Mouse (Mus musculus) frontal cortex, adult 2 months (tissue): ENCODE measurements around the gene Rbpj. TPM values are rescaled to one million over a fixed set of nuclear protein-coding genes. Genes with fewer than 3 reads are reported as not detected.

Experiments
- DNase-seq, 2 experiments: peaks; one replicate each; pipeline ENCODE4 v3.0.0; 2022; ENCODE audit warnings: low spot score in 1 of 2; ENCODE audit errors: extremely low spot score in 1 of 2
- polyA plus RNA-seq: library from polyadenylated mRNA; depleted of rRNA; stranded (reverse); fragments of >200 nt; gene quantifications from 2 replicates; pipeline ENCODE4 v1.2.3, GENCODE M21; 2012; rRNA removed

The Rbpj gene
- 22.2 and 23.0 TPM in 2 replicates for polyA plus RNA-seq

DNA sequence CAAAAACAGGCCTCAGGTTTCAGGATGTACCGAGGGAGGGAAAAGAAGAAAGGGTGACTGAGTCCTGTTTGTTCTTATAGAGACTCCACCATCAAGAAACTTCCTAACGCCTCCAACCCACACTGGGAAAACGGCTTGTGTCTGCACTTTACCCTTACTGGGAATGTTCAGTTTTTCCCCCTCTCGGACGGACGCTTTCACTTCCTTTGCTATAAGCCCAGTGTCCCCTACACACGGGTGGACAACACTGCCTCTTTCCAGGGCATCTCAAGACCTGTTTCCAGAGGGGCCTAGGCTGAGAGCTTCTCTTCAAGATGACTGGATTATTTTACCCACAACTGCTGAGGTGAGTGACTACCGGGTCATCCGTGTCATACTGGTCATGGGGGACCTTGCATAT, at the start of gene Rbpj:
Gene Rbpj (plus strand): TSS at position 270 of the 400 bp plus-strand sequence.
- DNase-seq, result no peak

DNA sequence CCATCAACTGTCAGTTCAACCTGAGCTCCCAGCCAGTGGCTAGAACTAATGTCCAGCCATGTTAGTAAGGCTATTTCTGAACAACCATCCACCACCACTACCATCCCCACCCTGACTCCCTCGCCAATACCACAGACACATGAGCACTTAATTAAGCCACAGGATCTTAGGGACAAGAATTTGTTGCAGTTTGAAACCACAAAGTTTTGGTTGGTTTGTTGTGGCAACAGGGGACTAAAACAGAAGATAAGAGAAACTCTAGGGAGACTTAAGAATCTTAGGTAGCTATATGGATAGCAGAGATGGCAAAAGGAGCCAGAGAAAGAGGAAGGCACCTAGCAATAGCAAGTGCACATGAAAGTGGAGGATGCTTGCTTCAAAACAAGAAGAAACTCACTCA, 45.2 kb upstream of the Rbpj start:
- DNase-seq, result no peak

GRCm38 (mm10) chr5:53421291-53421690, 44.7 kb upstream of the Rbpj start:
- no peak for DNase-seq

DNA sequence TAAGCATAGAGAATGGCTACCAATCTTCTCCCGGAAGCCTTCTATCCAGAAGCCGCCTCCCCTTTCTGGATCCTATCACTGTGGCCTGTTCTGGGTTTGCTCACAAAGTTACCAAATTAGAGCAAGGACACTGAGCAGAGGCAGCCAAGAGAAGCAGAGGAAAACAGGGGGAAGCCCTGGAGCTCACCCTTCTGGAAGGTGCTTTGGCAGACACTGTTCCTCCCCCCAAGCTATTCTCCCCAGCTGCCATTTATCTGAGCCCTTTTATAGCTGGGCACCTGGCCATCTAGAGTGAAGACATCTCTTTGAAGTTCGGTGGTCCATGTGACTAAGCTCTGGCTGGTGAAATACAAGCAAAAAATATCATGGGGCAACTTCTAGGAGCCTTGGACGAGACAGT, 38.5 kb upstream of the Rbpj start:
- DNase-seq, result no peak

DNA sequence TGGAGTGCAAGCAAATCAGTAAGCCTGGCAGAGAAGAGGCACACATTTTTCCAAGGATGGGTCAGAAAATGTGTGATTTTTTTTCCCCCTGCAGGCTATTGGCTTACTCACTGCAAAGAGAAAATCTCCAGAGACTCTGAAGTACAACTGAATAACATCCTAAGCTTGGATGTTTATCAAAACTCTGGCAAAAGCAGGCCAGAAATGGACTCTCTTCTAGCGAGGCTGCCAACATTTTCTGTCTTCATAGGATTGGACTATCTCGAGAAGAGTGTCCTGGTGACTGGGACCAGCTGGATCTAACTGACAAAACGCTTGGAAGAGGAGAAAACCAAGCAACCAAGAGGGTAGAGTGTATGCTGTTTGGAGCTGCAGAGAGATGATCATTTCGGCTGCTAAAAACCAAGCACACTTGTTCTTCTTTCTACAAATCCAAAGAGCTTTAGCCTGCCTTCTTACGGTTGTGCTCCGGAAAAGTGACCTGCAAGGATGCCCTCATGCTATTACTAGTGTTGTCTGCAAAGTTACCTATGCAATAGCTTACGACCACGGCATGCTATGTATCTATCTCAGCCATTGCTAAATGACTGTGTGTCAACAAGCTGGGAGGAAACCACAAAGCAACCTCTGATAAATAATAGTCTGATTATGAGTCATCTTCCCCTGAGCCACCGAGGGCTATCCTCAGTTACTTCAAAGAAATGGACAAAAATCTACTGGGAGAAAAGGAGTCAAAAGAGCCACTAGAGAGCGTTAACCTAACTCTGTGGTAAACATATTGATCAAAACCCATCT, 36.1 kb upstream of the Rbpj start:
- no peak for DNase-seq

DNA sequence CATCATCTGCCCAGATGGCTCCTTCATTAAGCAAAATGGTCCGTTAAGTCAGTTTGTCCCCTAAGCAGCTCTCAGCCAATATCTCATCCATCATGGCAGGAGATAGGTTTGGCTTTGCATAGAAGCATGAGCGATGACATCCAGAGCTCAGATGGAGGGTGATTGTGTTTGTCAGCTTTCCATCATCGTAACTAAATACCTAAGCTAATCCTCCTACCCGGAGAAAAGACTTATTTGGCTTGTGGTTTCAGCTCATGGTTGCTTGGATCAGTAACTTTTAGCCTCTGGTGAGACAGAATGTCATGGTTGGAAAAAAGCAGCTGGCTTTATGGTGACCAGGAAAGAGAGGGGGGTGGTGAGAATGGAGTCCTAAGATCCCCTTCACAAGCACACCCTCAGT, 33.5 kb upstream of the Rbpj start:
- no peak for DNase-seq

DNA sequence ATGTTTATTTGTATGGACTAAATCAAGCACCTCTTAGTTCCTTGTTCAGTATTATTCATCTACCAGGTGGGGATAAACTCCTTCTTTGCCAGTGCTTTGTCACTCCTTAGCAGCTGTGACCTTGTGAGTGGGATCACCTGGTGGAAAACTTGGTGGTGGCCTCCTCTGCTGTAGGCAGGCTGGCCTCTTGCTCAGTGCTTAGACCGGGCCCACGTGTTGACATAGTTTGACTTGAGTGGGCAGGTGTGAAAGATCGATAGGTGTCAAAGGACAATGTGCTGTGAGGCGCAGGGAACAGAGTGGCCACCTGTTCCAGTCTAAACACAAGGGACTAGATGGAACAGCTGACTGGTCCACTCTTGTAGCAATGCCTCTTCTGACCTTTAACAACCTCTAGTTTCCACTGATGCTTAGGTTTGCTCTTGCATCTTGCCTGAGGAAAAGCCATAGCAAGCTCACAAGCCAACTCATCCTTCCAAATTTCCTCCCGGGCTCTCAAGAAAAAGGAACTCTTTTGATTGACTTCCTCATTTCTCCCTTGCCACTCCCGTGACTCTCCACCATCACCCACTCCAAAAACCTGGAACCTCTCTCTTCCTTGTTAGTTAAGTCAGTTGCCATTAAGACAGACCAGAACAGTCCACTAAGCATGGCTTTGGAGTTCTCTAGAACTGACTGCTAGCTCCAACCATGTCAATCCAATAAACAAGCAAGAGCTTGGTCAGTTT, 28.9 kb upstream of the Rbpj start:
- no peak for DNase-seq

- no peak for DNase-seq
Measured at GRCm38 (mm10) chr5:53437767-53438166, 28.2 kb upstream of the Rbpj start.

- no peak for DNase-seq
Measured at GRCm38 (mm10) chr5:53438268-53438667, 27.7 kb upstream of the Rbpj start.

GRCm38 (mm10) chr5:53439655-53440054, 26.3 kb upstream of the Rbpj start:
- no peak for DNase-seq

- DNase-seq, result no peak
Measured at GRCm38 (mm10) chr5:53444030-53444429, 21.9 kb upstream of the Rbpj start.

GRCm38 (mm10) chr5:53450945-53451344, 15.0 kb upstream of the Rbpj start:
- no peak for DNase-seq

DNA sequence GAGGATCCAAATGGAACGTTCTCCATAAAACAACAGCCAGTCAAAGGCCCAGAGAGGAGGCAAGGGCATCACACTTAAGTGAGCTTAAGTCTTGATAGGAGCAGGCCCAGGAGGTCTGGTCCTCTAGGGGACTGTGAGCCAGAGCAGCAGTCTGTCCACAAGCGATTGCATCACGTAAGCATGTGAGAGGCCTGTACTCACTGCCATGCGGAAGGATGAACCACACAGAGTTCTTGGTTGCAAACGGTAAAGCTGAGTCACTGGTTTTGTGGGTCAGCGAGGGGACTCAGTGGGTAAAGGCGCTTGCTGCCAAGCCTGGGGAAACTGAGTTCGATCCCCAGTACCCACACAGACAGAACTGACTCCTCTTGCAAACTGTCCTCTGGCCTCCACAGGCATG, 14.1 kb upstream of the Rbpj start:
- no peak for DNase-seq

- DNase-seq, result no peak
Measured at GRCm38 (mm10) chr5:53452920-53453319, 13.0 kb upstream of the Rbpj start.

DNA sequence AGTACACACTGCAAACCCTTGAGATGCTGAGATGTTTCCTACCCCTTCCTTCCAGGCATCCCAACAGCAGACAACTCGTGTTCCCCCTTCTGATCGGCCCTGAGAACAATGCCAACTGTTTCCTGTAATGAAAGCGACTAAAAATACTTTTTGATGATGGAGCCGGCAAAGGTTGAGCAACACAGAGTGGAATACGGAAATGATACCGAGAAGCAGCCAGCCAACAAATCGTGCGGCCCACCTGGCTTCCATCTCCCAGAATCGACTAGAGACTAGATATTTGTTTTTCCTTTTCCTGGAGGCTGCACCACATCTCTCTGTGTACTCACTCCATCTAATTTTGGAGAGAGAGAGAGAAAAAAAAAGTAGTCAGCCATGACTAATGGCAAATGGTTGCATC, 11.2 kb upstream of the Rbpj start:
- DNase-seq, result no peak

DNA sequence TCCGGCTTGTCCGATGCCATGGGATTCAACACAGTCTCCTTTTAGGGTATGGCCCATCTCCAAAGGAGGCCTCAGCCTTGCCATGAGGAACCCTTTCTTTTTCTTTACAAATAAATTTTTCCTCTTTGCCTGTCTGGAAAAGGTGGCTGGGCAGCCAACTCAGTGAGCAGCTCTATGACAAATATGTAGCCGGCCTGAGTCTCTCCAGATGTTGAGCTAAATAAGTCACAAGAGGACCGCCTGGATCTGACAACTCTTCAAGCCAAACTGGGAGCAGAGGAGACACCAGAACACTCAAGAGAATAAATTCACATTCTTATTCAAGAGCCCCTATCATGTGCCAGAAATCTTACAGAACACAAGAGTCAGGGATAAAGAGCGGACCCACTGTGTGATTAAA, 10.5 kb upstream of the Rbpj start:
- DNase-seq, result no peak

GRCm38 (mm10) chr5:53460196-53460595, 5.8 kb upstream of the Rbpj start:
- DNase-seq, result no peak

DNA sequence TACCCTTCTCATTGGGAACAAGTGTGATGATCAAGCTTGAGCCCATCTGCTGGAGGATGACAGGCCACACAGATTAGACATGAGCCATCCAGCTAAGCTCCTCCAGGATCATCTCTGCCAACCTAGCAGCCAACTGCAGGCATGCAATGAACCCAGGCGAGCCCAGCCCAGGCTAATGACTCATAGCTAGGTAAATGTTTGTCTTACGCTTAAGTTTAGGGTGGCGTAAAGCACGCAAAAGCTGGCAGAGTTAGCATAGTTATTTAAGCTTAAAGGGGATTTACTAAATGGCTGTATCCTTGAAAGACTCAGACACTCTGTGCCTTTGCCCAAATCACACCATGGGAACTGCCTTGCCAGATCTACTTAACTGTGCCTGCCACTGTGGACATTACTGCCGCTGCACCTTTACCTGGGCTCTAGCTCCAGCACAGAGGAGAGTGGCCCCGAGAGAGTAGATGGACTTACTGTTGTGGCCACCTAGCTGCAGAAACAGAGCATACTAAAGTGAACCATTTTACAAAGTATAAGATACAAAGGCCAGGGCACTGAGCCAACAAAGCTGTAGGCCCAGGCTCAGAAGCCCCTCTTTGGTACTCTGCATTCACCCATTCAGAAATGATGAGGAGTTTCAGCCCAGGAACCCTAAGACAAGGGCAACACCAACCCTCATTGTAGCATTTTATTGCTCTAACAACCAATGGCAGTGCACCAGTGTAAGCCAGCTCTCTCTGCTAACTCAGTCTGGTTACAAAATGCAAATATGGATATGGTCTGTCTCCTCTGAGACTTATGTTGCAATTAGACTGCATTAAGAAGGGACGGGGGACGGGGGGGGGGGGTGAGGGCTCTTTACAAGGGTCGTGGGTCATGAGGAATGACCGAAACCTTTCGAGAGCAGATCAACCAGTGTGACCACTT, 2.6 kb upstream of the Rbpj start:
- no peak for DNase-seq

DNA sequence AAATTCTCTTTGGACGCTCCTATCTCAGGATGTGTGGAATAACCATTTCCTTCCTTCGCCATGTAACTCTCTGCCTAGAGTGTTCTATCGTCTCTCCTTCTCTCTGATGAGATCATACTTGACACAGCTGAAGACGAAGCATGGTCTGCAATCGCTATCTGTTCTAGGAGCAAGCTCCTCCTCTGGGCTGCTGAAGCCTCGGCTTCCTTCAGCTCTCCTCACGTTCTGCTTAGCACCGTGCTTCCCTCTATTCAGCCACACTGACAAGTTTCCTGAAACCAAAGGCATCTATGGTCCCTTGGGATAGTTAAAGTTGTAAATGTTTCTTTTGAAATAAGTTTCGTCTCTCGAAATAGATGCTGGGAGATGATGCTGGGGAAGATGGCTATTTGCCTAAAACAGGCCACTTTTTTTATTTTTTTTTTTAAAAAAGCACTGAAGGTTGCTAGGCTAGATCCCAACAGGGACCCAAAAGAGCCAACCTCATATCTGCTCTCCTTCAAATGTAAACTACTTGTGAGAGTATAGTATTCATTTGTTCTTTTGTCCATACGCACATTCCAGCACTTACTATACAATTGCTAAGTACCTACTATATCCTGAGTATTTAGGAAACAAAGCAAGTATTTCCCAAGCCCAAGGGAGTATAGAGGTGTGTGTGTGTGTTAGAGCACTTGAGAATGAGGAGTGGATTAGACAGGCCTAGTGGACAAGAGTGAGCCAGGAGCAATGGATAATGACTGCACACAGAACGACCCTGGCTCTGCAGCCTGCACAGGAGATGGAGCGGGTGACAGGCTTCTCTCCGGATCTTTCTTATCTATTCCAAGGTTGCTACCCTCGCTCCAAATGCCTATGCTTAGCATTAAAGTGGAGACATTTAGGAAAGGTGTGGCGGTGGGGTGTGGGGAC, 726 bp downstream of the Rbpj start:
- no peak for DNase-seq

DNA sequence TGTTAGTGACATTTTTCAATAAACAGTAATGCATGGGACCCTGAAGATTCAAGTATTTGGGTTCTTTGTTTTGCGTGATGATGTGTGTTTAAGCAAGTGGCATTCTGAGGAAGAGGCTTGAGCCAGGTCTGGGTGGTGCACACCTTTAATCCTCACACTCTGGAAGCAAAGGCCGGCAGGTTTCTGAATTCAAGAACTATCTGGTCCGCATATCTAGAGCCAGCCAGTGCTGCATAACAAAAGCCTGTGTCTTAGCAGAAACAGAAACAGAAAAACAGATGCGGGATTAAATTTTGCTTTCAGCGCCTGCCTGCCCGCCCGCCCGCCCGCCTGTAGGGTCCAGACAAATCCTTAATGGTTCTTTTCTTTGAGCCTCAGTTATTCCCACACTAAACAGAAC, 1.6 kb downstream of the Rbpj start:
- no peak for DNase-seq
